Mouse (Mus musculus) ES-E14 (cell line): ENCODE measurements around the gene Slc2a2. TPM values are rescaled to one million over a fixed set of nuclear protein-coding genes. Genes with fewer than 3 reads are reported as not detected.

Experiments used
- DNase-seq: peaks from one replicate; pipeline ENCODE4 v3.0.0-alpha.2; 2013; ENCODE audit warnings: low read depth, low spot score
- H3K27ac ChIP-seq: 2 replicates; pipeline ENCODE4 v1.5.1; 2012; ENCODE audit warnings: low read depth, mild to moderate bottlenecking, low read length, moderate library complexity, mixed read lengths; ENCODE audit not compliant: poor library complexity, insufficient read depth, severe bottlenecking
- H3K36me3 ChIP-seq: 2 replicates; pipeline ENCODE4 v1.6.1; 2012; ENCODE audit warnings: mild to moderate bottlenecking, low read length, moderate library complexity, mixed read lengths; ENCODE audit not compliant: control insufficient read depth, poor library complexity, insufficient read depth, severe bottlenecking
- H3K4me1 ChIP-seq, 2 experiments: fragments of 150-350 bp in 1 of 2; sonication (generic) in 1 of 2; 2 replicates each; pipeline ENCODE4 v1.6.1; 2012; ENCODE audit warnings: low read length in 2 of 2, mild to moderate bottlenecking in 1 of 2, mixed read lengths in 1 of 2; ENCODE audit not compliant: control insufficient read depth in 2 of 2, insufficient read depth in 2 of 2, poor library complexity in 1 of 2
- H3K4me3 ChIP-seq, 2 experiments: fragments of 150-350 bp in 1 of 2; sonication (generic) in 1 of 2; 2 replicates each; pipeline ENCODE4 v1.5.1; 2012; ENCODE audit warnings: low read length in 2 of 2, low read depth in 1 of 2, mild to moderate bottlenecking in 1 of 2, mixed read lengths in 1 of 2; ENCODE audit not compliant: insufficient read depth in 1 of 2, poor library complexity in 1 of 2, severe bottlenecking in 1 of 2
- H3K9ac ChIP-seq: 2 replicates; pipeline ENCODE4 v1.6.1; 2012; ENCODE audit warnings: low read depth, mild to moderate bottlenecking, low read length, mixed read lengths; ENCODE audit not compliant: poor library complexity, insufficient read depth, severe bottlenecking
- H3K9me3 ChIP-seq: fragments of 150-350 bp; sonication (generic); 2 replicates; pipeline ENCODE4 v1.6.1; 2012; ENCODE audit warnings: low read depth, mild to moderate bottlenecking, low read length; ENCODE audit not compliant: control insufficient read depth, insufficient read depth
- CHD2 ChIP-seq: IDR thresholded peaks from 2 replicates; pipeline ENCODE4 v1.6.1; 2014; ENCODE audit warnings: mild to moderate bottlenecking, low read depth, low read length, inconsistent platforms
- HCFC1 ChIP-seq: IDR thresholded peaks from 2 replicates; pipeline ENCODE4 v1.6.1; 2012; ENCODE audit warnings: low read length, inconsistent platforms, borderline replicate concordance; ENCODE audit not compliant: insufficient read depth
- MAFK ChIP-seq: IDR thresholded peaks from 2 replicates; pipeline ENCODE4 v1.6.1; 2014; ENCODE audit warnings: mild to moderate bottlenecking, low read depth, low read length, inconsistent platforms; ENCODE audit not compliant: insufficient read depth
- ZC3H11A ChIP-seq: IDR thresholded peaks from 2 replicates; pipeline ENCODE4 v1.6.1; 2012; ENCODE audit warnings: low read depth, mild to moderate bottlenecking, inconsistent platforms, low read length, borderline replicate concordance
- ZNF384 ChIP-seq: IDR thresholded peaks from 2 replicates; pipeline ENCODE4 v1.6.1; 2012; ENCODE audit warnings: low read depth, low read length, inconsistent platforms
- in situ Hi-C, 2 experiments: fragments of 600-800 bp; cut with MboI; formaldehyde crosslinking; loops; one replicate each; pipeline ENCODE4 v1.15.1; 2025; ENCODE audit warnings: low sequenced_read_pairs in 2 of 2, inconsistent platforms in 1 of 2; ENCODE audit not compliant: unreplicated experiment in 2 of 2
- total RNA-seq: library from RNA; depleted of rRNA; stranded (reverse); fragments of 300-350 nt; gene quantifications from 2 replicates; pipeline ENCODE4 v1.2.3, GENCODE M21; 2012; rRNA removed

Gene Slc2a2
- total RNA-seq, 1 experiment, result not detected

DNA sequence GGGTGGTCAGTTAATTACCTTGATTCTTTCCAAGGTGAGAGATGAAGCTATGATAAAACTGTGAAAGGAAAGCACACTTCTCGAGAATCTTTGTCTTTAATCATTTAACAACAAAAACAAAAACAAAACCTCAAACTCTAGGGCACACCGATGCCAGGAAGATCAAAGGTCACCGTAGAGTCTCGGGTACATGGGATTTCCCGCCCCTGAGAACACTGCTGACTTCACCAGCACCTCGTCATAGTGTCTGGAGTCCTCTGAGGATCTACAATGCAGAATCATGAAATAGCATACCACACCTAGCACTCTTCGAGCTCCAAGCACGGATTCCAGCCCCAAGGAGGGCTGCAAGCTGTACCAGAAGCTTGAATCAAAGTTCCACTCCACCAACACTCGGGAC is 82.8 kb downstream of the Slc2a2 start:
- Histone ChIP-seq H3K9ac (no peak overlapping the region), H3K9me3 (no peaks in the 10 kb centered on the region; the same call in 1 of the 2 replicates), H3K4me3 (no peak overlapping the region), H3K4me1 (peaks cover 0 to 2% of the 10 kb centered on the region in 2 experiments; a peak in 1 of 4 replicates), H3K27ac (no peak overlapping the region), H3K36me3 (no peaks in the 10 kb centered on the region; the same call in 1 of the 2 replicates)
- no peak for DNase-seq
- in situ Hi-C loops, result no loop called here
- no peak for TF ChIP-seq MAFK
- TF ChIP-seq HCFC1, result no peak
- no peak for TF ChIP-seq ZC3H11A
- TF ChIP-seq ZNF384, result no peak
- no peak for TF ChIP-seq CHD2

Other genes starting within 250 kb of the Slc2a2 start
- 10.5 and 11.4 TPM in 2 replicates for gene Eif5a2, start 83.4 kb downstream of the Slc2a2 start, total RNA-seq
- gene Rpl22l1, start 107.5 kb downstream of the Slc2a2 start, total RNA-seq, result 199 and 297 TPM in 2 replicates
- not detected in 2 replicates for gene Gm1527, start 194.7 kb downstream of the Slc2a2 start, total RNA-seq